Mouse (Mus musculus): ENCODE data around the gene Vrk2. TPM values are rescaled to one million over a fixed set of nuclear protein-coding genes. Genes with fewer than 3 reads are reported as not detected.

Vrk2 gene
- 22.2 and 23.8 TPM in 2 replicates for polyA plus RNA-seq (2015; fragmentation: Nextera tagmentation; extraction: Ambion mirVana)

GRCm38 (mm10) chr11:26593061-26594059, at the start of gene Vrk2, which contains the start of gene Gm6899:
Gene Vrk2, minus strand, starts transcription at chr11:26593999.
Gene Gm6899, plus strand, starts transcription at chr11:26593241.
- Histone ChIP-seq H3K27ac (peak within 1 kb of the TSS; percentile 86), H3K9ac (peak within 1 kb of the TSS; percentile 79), H3K9me3 (no peaks in the 10 kb centered on the region), H3K4me2 (peak within 1 kb of the TSS; percentile 66), H3K4me3 (peak within 1 kb of the TSS; percentile 86), H3K27me3 (no peaks in the 10 kb centered on the region), H3K36me3 (no peaks in the 10 kb centered on the region), H3K4me1 (peaks cover 6% of the 10 kb centered on the region)
- WGBS = under 1% methylated on average over 60 of the region's 60 CpGs
- peak; percentile 100 for ATAC-seq (ENCODE audit: borderline replicate concordance, extremely low read depth, low FRiP score, low TSS enrichment)

DNA sequence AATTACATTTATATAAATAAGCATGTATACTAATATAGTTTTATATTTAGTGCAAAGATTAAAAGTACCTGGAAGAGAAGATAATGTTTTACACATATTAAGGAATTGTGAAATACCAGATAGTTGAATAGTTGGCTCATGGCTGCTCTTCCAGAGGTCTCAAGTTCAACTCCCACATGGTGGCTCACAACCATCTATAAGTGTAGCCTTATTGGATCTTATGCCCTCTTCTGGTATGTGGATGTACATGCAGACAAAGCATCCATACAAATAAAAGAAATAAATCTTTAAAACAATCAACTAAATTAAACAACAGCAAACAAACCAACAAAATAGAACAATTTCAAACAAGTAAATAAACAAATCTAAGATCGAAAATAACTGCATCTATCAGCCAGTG, 48.3 kb upstream of the Vrk2 start:
- no peaks in the 10 kb centered on the region for H3K4me1 ChIP-seq
- no peak overlapping the region for H3K9ac ChIP-seq
- no peak for ATAC-seq (ENCODE audit: borderline replicate concordance, extremely low read depth, low FRiP score, low TSS enrichment)
- H3K36me3 ChIP-seq = no peaks in the 10 kb centered on the region
- H3K27me3 ChIP-seq = no peaks in the 10 kb centered on the region
- 86% methylated on average over 1 of the region's 1 CpGs for WGBS
- H3K9me3 ChIP-seq = no peaks in the 10 kb centered on the region
- no peak overlapping the region for H3K27ac ChIP-seq
- no peak overlapping the region for H3K4me2 ChIP-seq
- H3K4me3 ChIP-seq = no peak overlapping the region

GRCm38 (mm10) chr11:26640314-26640785, 46.6 kb upstream of the Vrk2 start:
- Histone ChIP-seq H3K4me1 (no peaks in the 10 kb centered on the region), H3K27ac (no peak overlapping the region), H3K36me3 (no peaks in the 10 kb centered on the region), H3K27me3 (no peaks in the 10 kb centered on the region), H3K4me2 (no peak overlapping the region), H3K9ac (no peak overlapping the region), H3K9me3 (no peaks in the 10 kb centered on the region), H3K4me3 (no peak overlapping the region)
- no peak for ATAC-seq (ENCODE audit: borderline replicate concordance, extremely low read depth, low FRiP score, low TSS enrichment)
- 68% methylated on average over 8 of the region's 8 CpGs for WGBS

DNA sequence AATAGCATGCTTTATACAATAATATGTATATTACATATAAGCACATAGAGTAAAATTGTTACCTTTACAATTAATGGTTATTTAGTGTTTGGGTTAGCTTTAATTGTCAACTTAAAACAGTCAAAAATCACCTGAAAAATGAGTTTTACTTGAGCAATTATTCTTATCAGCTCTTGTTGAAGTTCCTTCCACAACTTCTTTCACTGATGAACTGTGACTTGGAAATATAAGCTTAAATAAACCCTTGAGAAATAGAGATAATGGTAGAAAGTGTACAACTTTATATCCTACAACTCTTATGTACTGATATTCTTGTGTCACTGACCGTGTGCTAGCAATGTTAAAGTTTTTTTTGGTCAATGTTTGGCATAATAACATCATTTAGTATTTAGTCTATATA, 42.4 kb upstream of the Vrk2 start:
- no peak for ATAC-seq (ENCODE audit: borderline replicate concordance, extremely low read depth, low FRiP score, low TSS enrichment)
- WGBS = 53% methylated on average over 1 of the region's 1 CpGs
- H3K27me3 ChIP-seq = no peaks in the 10 kb centered on the region

GRCm38 (mm10) chr11:26622727-26623126, 28.9 kb upstream of the Vrk2 start:
- H3K4me1 ChIP-seq = no peaks in the 10 kb centered on the region
- H3K27ac ChIP-seq = no peak overlapping the region
- no peaks in the 10 kb centered on the region for H3K27me3 ChIP-seq
- H3K4me3 ChIP-seq = no peak overlapping the region
- ATAC-seq (ENCODE audit: borderline replicate concordance, extremely low read depth, low FRiP score, low TSS enrichment) = no peak
- H3K9me3 ChIP-seq = no peaks in the 10 kb centered on the region
- H3K9ac ChIP-seq = no peak overlapping the region
- H3K4me2 ChIP-seq = no peak overlapping the region
- no peaks in the 10 kb centered on the region for H3K36me3 ChIP-seq
- 70% methylated on average over 5 of the region's 5 CpGs for WGBS

More for the DNA sequence above, 42.4 kb upstream of the Vrk2 start:
- no peaks in the 10 kb centered on the region for H3K36me3 ChIP-seq
- no peak overlapping the region for H3K9ac ChIP-seq
- H3K4me3 ChIP-seq = no peak overlapping the region
- no peaks in the 10 kb centered on the region for H3K4me1 ChIP-seq
- H3K4me2 ChIP-seq = no peak overlapping the region
- no peaks in the 10 kb centered on the region for H3K9me3 ChIP-seq
- no peak overlapping the region for H3K27ac ChIP-seq

GRCm38 (mm10) chr11:26618475-26619223, 24.9 kb upstream of the Vrk2 start:
- ATAC-seq (ENCODE audit: borderline replicate concordance, extremely low read depth, low FRiP score, low TSS enrichment) = no peak
- WGBS = 62% methylated on average over 2 of the region's 2 CpGs
- Histone ChIP-seq H3K36me3 (no peaks in the 10 kb centered on the region), H3K27ac (no peak overlapping the region), H3K4me3 (no peak overlapping the region), H3K27me3 (no peaks in the 10 kb centered on the region), H3K4me2 (no peak overlapping the region), H3K9me3 (no peaks in the 10 kb centered on the region), H3K4me1 (no peaks in the 10 kb centered on the region), H3K9ac (no peak overlapping the region)

DNA sequence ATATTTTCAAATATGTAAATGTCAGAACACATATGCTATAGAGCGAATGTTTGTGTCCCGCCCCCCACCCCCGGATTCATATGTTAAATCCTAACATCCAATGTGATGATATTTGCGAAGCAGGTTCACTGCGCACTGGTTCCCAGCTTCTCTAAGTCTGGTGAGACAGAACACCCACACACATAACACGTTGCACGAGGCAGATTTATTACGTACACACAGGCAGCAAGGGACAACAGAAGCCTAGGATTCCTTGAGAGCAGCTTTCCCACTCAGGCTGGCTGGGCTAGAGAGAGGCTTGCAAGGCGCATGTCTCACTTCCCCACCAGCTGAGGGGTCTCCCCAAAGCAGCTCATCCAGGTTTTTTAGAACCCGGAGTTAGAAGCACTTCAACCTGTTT, 15.0 kb upstream of the Vrk2 start:
- H3K9ac ChIP-seq = no peak overlapping the region
- H3K4me3 ChIP-seq = no peak overlapping the region
- H3K9me3 ChIP-seq = no peaks in the 10 kb centered on the region
- no peaks in the 10 kb centered on the region for H3K4me1 ChIP-seq
- no peak for ATAC-seq (ENCODE audit: borderline replicate concordance, extremely low read depth, low FRiP score, low TSS enrichment)
- H3K27me3 ChIP-seq = no peaks in the 10 kb centered on the region
- no peaks in the 10 kb centered on the region for H3K36me3 ChIP-seq
- H3K4me2 ChIP-seq = no peak overlapping the region
- whole genome bisulfite sequencing = 64% methylated on average over 10 of the region's 10 CpGs
- no peak overlapping the region for H3K27ac ChIP-seq

GRCm38 (mm10) chr11:26604061-26604655, 10.4 kb upstream of the Vrk2 start:
- ATAC-seq (ENCODE audit: borderline replicate concordance, extremely low read depth, low FRiP score, low TSS enrichment) = no peak
- Histone ChIP-seq H3K27me3 (no peaks in the 10 kb centered on the region), H3K9ac (no peak overlapping the region), H3K4me3 (no peak overlapping the region), H3K36me3 (no peaks in the 10 kb centered on the region), H3K9me3 (no peaks in the 10 kb centered on the region), H3K4me1 (no peaks in the 10 kb centered on the region), H3K4me2 (no peak overlapping the region), H3K27ac (no peak overlapping the region)
- 87% methylated on average over 1 of the region's 1 CpGs for WGBS

DNA sequence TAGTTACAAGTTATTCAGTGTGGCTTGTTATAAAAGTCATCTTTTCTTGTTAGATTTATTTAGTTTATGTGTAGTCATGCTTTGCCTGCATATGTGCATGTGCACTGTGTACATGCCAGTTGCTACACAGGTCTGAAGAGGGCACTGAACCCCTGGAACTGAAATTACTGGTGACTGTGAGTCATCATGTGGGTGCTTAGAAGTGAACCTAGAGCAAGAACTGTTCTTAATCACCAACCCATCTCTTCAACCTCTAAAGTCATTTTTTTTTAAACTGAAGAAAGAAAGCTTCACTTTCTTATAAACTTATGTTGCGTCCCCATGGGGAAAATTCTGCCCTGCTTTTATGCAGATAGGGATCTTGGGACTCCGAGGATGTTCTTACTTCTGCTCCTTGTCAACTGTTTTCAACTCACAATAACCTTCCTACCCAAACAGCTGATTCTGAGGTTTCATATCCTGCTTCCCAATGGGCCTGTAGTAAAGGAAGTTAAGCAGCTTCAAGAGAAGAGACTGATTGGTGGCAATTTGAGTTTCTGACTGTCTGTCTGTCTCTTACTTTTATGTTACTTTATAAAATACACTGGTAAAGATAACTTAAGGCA, 7.9 kb upstream of the Vrk2 start:
- ATAC-seq (ENCODE audit: borderline replicate concordance, extremely low read depth, low FRiP score, low TSS enrichment) = no peak
- no peak overlapping the region for H3K4me3 ChIP-seq
- H3K27me3 ChIP-seq = no peaks in the 10 kb centered on the region
- no peak overlapping the region for H3K27ac ChIP-seq
- WGBS = 79% methylated on average over 2 of the region's 2 CpGs
- no peak overlapping the region for H3K4me2 ChIP-seq
- H3K4me1 ChIP-seq = no peaks in the 10 kb centered on the region
- no peak overlapping the region for H3K9ac ChIP-seq
- no peaks in the 10 kb centered on the region for H3K9me3 ChIP-seq
- no peaks in the 10 kb centered on the region for H3K36me3 ChIP-seq

DNA sequence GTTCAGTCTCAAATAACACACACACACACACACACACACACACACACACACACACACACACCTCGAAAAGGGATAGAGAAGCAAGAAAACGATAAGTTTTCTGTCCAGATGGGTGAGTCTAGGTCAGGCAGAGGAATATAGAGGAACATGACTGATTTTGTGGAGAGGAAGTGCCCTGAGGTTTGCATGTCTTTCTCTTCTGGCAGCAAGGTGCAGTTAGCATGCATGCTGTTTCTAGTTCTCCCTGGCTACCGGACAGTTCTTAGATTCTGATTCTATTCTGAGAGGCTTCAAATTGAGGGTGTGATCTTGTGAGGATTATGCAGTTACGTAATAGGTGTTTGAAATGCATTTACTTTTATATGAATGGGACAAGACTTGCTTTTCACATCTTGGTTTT, 6.9 kb upstream of the Vrk2 start:
- Histone ChIP-seq H3K9me3 (no peaks in the 10 kb centered on the region), H3K4me1 (no peaks in the 10 kb centered on the region), H3K4me2 (no peak overlapping the region), H3K4me3 (no peak overlapping the region), H3K27ac (no peak overlapping the region), H3K9ac (no peak overlapping the region), H3K27me3 (no peaks in the 10 kb centered on the region), H3K36me3 (no peaks in the 10 kb centered on the region)
- WGBS = 70% methylated on average over 4 of the region's 4 CpGs
- no peak for ATAC-seq (ENCODE audit: borderline replicate concordance, extremely low read depth, low FRiP score, low TSS enrichment)

- no peaks in the 10 kb centered on the region for H3K4me1 ChIP-seq
- no peak overlapping the region for H3K9ac ChIP-seq
- no peaks in the 10 kb centered on the region for H3K9me3 ChIP-seq
- no peak overlapping the region for H3K4me3 ChIP-seq
- 39% methylated on average over 1 of the region's 1 CpGs for WGBS
- no peaks in the 10 kb centered on the region for H3K36me3 ChIP-seq
- H3K4me2 ChIP-seq = no peak overlapping the region
- no peak overlapping the region for H3K27ac ChIP-seq
- no peak for ATAC-seq (ENCODE audit: borderline replicate concordance, extremely low read depth, low FRiP score, low TSS enrichment)
- no peaks in the 10 kb centered on the region for H3K27me3 ChIP-seq
Observed at GRCm38 (mm10) chr11:26598876-26599275, 5.1 kb upstream of the Vrk2 start.
